Mouse (Mus musculus) E14TG2a.4 (cell line): ENCODE data around the gene Nr5a2.

Experiments
- CTCF ChIP-seq: conservative IDR thresholded peaks from 2 replicates; pipeline ENCODE4 v1.5.1; 2014; ENCODE audit warnings: low read length
- POU5F1 ChIP-seq: IDR thresholded peaks from 2 replicates; pipeline ENCODE4 v1.6.1; 2014; ENCODE audit warnings: low read length, borderline replicate concordance

- TF ChIP-seq CTCF (no peak), POU5F1 (no peak)
These were observed 42.9 kb upstream of the Nr5a2 start for GRCm38 (mm10) chr1:137003144-137003543.
